Mouse (Mus musculus) CH12.LX (cell line): Measurements from ENCODE around the gene E130311K13Rik.

Source experiments
- CTCF ChIP-seq, 2 experiments: IDR thresholded peaks in 1 of 2; conservative IDR thresholded peaks in 1 of 2; 2 replicates each; pipeline ENCODE4 v1.5.1; 2011 to 2012; ENCODE audit warnings: low read depth in 2 of 2, low read length in 2 of 2, improper control_type of control experiment in 1 of 2, inconsistent platforms in 1 of 2, mild to moderate bottlenecking in 1 of 2, moderate library complexity in 1 of 2
- E2F4 ChIP-seq: IDR thresholded peaks from 2 replicates; pipeline ENCODE4 v1.6.1; 2011; ENCODE audit warnings: low read depth, low read length, improper control_type of control experiment; ENCODE audit not compliant: insufficient replicate concordance
- EP300 ChIP-seq: IDR thresholded peaks from 2 replicates; pipeline ENCODE4 v1.6.1; 2011; ENCODE audit warnings: low read length, improper control_type of control experiment
- HCFC1 ChIP-seq: IDR thresholded peaks from 2 replicates; pipeline ENCODE4 v1.6.1; 2012; ENCODE audit warnings: low read depth, mild to moderate bottlenecking, inconsistent platforms, low read length, improper control_type of control experiment
- KAT2A ChIP-seq: IDR thresholded peaks from 2 replicates; pipeline ENCODE4 v1.6.1; 2012; ENCODE audit warnings: low read length, improper control_type of control experiment, inconsistent platforms; ENCODE audit not compliant: insufficient replicate concordance
- POLR2A ChIP-seq: IDR thresholded peaks from 2 replicates; pipeline ENCODE4 v1.6.1; 2011; ENCODE audit warnings: low read depth, mild to moderate bottlenecking, improper control_type of control experiment, low read length
- RAD21 ChIP-seq: IDR thresholded peaks from 2 replicates; pipeline ENCODE4 v1.6.1; 2011; ENCODE audit warnings: low read depth, mild to moderate bottlenecking, low read length, improper control_type of control experiment, moderate library complexity

DNA sequence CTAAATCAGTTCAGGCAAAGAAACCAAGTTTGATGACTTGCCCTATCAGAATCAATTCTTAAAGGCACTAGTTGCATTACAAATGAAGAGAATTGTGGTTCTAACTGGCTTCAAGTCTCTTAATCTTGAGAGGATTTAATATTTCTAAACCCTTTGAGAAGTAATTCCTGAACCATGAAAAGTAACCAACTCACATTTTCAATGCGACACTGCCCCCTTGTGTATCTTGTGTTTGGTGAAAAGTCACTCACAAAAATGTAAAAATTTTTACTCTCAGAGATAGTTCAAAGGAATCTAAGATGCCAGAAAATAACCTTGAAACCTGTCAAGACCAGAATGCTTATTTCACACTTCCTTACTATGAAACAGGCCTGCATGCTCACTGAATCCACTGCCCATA lies 61.0 kb downstream of the E130311K13Rik start:
- no peak for TF ChIP-seq KAT2A
- peak in 1 of 2 experiments; percentile 80; a peak in 2 of 4 replicates for TF ChIP-seq CTCF (conservative IDR thresholded peaks at IDR 0.05 in 1 of 2, IDR thresholded peaks at IDR 0.05 in 1 of 2; ENCODE audit: low read depth in 2 of 2, low read length in 2 of 2)
- TF ChIP-seq HCFC1, result no peak
- no peak for TF ChIP-seq EP300
- peak; percentile 85 for TF ChIP-seq RAD21
- TF ChIP-seq E2F4, result no peak
- no peak for TF ChIP-seq POLR2A
